Mouse (Mus musculus) CH12.LX (cell line): Measurements from ENCODE around the gene Kcnn3. TPM values are rescaled to one million over a fixed set of nuclear protein-coding genes. Genes with fewer than 3 reads are reported as not detected.

Experiments
- DNase-seq: peaks from one replicate; pipeline ENCODE4 v3.0.0-alpha.2; 2013; ENCODE audit errors: extremely low read depth
- H3K27ac ChIP-seq: 2 replicates; pipeline ENCODE4 v1.5.1; 2012; ENCODE audit warnings: low read depth, mild to moderate bottlenecking, control low read depth, moderate library complexity; ENCODE audit not compliant: insufficient read depth
- H3K27me3 ChIP-seq: replicated peaks from 2 replicates; pipeline ENCODE3; 2012; ENCODE audit warnings: inconsistent platforms
- H3K36me3 ChIP-seq, 2 experiments: replicated peaks in 1 of 2; 2 replicates each; pipeline versions ENCODE3 to v1.6.1; 2012; ENCODE audit warnings: inconsistent platforms in 1 of 2, low read length in 1 of 2, mild to moderate bottlenecking in 1 of 2, mixed read lengths in 1 of 2, moderate library complexity in 1 of 2; ENCODE audit not compliant: control insufficient read depth in 1 of 2, insufficient read depth in 1 of 2
- H3K4me1 ChIP-seq, 2 experiments: 2 replicates each; pipeline ENCODE4 v1.6.1; 2012; ENCODE audit warnings: inconsistent platforms in 1 of 2, moderate library complexity in 1 of 2; ENCODE audit not compliant: insufficient read depth in 2 of 2, control insufficient read depth in 1 of 2
- H3K4me2 ChIP-seq: 2 replicates; pipeline ENCODE4 v1.6.1; 2012; ENCODE audit warnings: low read depth, mild to moderate bottlenecking, control low read depth; ENCODE audit not compliant: poor library complexity, insufficient read depth, severe bottlenecking
- H3K4me3 ChIP-seq, 3 experiments: fragments of 150-350 bp in 1 of 3; sonication (generic) in 1 of 3; replicated peaks in 1 of 3; 2 replicates each; pipeline versions ENCODE3 to v1.5.1; 2011 to 2012; ENCODE audit warnings: low read depth in 2 of 3, low read length in 2 of 3, mild to moderate bottlenecking in 2 of 3, moderate library complexity in 2 of 3, control low read depth in 1 of 3, improper control_type of control experiment in 1 of 3, inconsistent platforms in 1 of 3, mixed read lengths in 1 of 3; ENCODE audit not compliant: poor library complexity in 1 of 3
- H3K79me2 ChIP-seq: replicated peaks from 2 replicates; pipeline ENCODE4 v1.6.1; 2012; ENCODE audit warnings: mild to moderate bottlenecking, moderate library complexity; ENCODE audit not compliant: control insufficient read depth, poor library complexity, insufficient read depth, severe bottlenecking; ENCODE audit errors: extremely low read depth
- H3K9ac ChIP-seq: 2 replicates; pipeline ENCODE4 v1.6.1; 2012; ENCODE audit warnings: low read depth, mild to moderate bottlenecking, control low read depth, moderate library complexity; ENCODE audit not compliant: insufficient read depth
- H3K9me3 ChIP-seq: replicated peaks from 2 replicates; pipeline ENCODE3; 2012; ENCODE audit warnings: low read length, inconsistent platforms, mixed read lengths
- CHD1 ChIP-seq: IDR thresholded peaks from 2 replicates; pipeline ENCODE4 v1.6.1; 2012; ENCODE audit warnings: low read depth, low read length, improper control_type of control experiment, inconsistent platforms
- CHD2 ChIP-seq: IDR thresholded peaks from 2 replicates; pipeline ENCODE4 v1.6.1; 2011; ENCODE audit warnings: low read length, improper control_type of control experiment
- CTCF ChIP-seq, 2 experiments: IDR thresholded peaks in 1 of 2; conservative IDR thresholded peaks in 1 of 2; 2 replicates each; pipeline ENCODE4 v1.5.1; 2011 to 2012; ENCODE audit warnings: low read depth in 2 of 2, low read length in 2 of 2, improper control_type of control experiment in 1 of 2, inconsistent platforms in 1 of 2, mild to moderate bottlenecking in 1 of 2, moderate library complexity in 1 of 2
- E2F4 ChIP-seq: IDR thresholded peaks from 2 replicates; pipeline ENCODE4 v1.6.1; 2011; ENCODE audit warnings: low read depth, low read length, improper control_type of control experiment; ENCODE audit not compliant: insufficient replicate concordance
- ELF1 ChIP-seq: IDR thresholded peaks from 2 replicates; pipeline ENCODE4 v1.6.1; 2014; ENCODE audit warnings: low read depth, mild to moderate bottlenecking, inconsistent platforms, low read length, improper control_type of control experiment
- ETS1 ChIP-seq: conservative IDR thresholded peaks from 2 replicates; pipeline ENCODE4 v1.6.1; 2012; ENCODE audit warnings: low read depth, mild to moderate bottlenecking, inconsistent platforms, low read length, improper control_type of control experiment, moderate library complexity
- GABPA ChIP-seq: IDR thresholded peaks from 2 replicates; pipeline ENCODE4 v1.6.1; 2012; ENCODE audit warnings: low read depth, low read length, improper control_type of control experiment, inconsistent platforms; ENCODE audit not compliant: insufficient replicate concordance
- HCFC1 ChIP-seq: IDR thresholded peaks from 2 replicates; pipeline ENCODE4 v1.6.1; 2012; ENCODE audit warnings: low read depth, mild to moderate bottlenecking, inconsistent platforms, low read length, improper control_type of control experiment
- JUND ChIP-seq: conservative IDR thresholded peaks from 2 replicates; pipeline ENCODE4 v1.6.1; 2011; ENCODE audit warnings: low read depth, low read length, improper control_type of control experiment
- MAFK ChIP-seq: IDR thresholded peaks from 2 replicates; pipeline ENCODE4 v1.6.1; 2011; ENCODE audit warnings: low read length, improper control_type of control experiment; ENCODE audit not compliant: insufficient replicate concordance
- MAZ ChIP-seq: IDR thresholded peaks from 2 replicates; pipeline ENCODE4 v1.6.1; 2012; ENCODE audit warnings: low read depth, mild to moderate bottlenecking, inconsistent platforms, low read length, improper control_type of control experiment, moderate library complexity
- MEF2A ChIP-seq: IDR thresholded peaks from 2 replicates; pipeline ENCODE4 v1.6.1; 2014; ENCODE audit warnings: low read depth, mild to moderate bottlenecking, inconsistent platforms, low read length, improper control_type of control experiment, borderline replicate concordance
- MXI1 ChIP-seq: IDR thresholded peaks from 2 replicates; pipeline ENCODE4 v1.6.1; 2011; ENCODE audit warnings: mild to moderate bottlenecking, low read depth, low read length, improper control_type of control experiment
- MYC ChIP-seq: IDR thresholded peaks from 2 replicates; pipeline ENCODE4 v1.6.1; 2011; ENCODE audit warnings: low read depth, mild to moderate bottlenecking, improper control_type of control experiment, low read length
- NRF1 ChIP-seq: IDR thresholded peaks from 2 replicates; pipeline ENCODE4 v1.6.1; 2014; ENCODE audit warnings: low read depth, mild to moderate bottlenecking, inconsistent platforms, low read length, improper control_type of control experiment, moderate library complexity
- PAX5 ChIP-seq: IDR thresholded peaks from 2 replicates; pipeline ENCODE4 v1.6.1; 2012; ENCODE audit warnings: low read length, inconsistent platforms, mixed read lengths
- POLR2A ChIP-seq: IDR thresholded peaks from 2 replicates; pipeline ENCODE4 v1.6.1; 2011; ENCODE audit warnings: low read depth, mild to moderate bottlenecking, improper control_type of control experiment, low read length
- POLR2AphosphoS2 ChIP-seq: IDR thresholded peaks from 2 replicates; pipeline ENCODE4 v1.6.1; 2011; ENCODE audit warnings: low read depth, low read length, improper control_type of control experiment
- RCOR1 ChIP-seq: conservative IDR thresholded peaks from 2 replicates; pipeline ENCODE4 v1.6.1; 2012; ENCODE audit warnings: low read depth, mild to moderate bottlenecking, inconsistent platforms, low read length, improper control_type of control experiment
- SIN3A ChIP-seq: IDR thresholded peaks from 2 replicates; pipeline ENCODE4 v1.6.1; 2012; ENCODE audit warnings: low read length, improper control_type of control experiment, inconsistent platforms
- SMC3 ChIP-seq: IDR thresholded peaks from 2 replicates; pipeline ENCODE4 v1.6.1; 2011; ENCODE audit warnings: low read depth, low read length, improper control_type of control experiment
- UBTF ChIP-seq: IDR thresholded peaks from 2 replicates; pipeline ENCODE4 v1.6.1; 2012; ENCODE audit warnings: low read depth, mild to moderate bottlenecking, inconsistent platforms, low read length, improper control_type of control experiment, moderate library complexity
- USF1 ChIP-seq: IDR thresholded peaks from 2 replicates; pipeline ENCODE4 v1.6.1; 2014; ENCODE audit warnings: low read depth, mild to moderate bottlenecking, inconsistent platforms, low read length, improper control_type of control experiment
- ZC3H11A ChIP-seq: IDR thresholded peaks from 2 replicates; pipeline ENCODE4 v1.6.1; 2012; ENCODE audit warnings: low read depth, mild to moderate bottlenecking, inconsistent platforms, low read length, improper control_type of control experiment
- ZKSCAN1 ChIP-seq: IDR thresholded peaks from 2 replicates; pipeline ENCODE4 v1.6.1; 2012; ENCODE audit warnings: low read depth, inconsistent platforms, low read length, improper control_type of control experiment, borderline replicate concordance
- ZNF384 ChIP-seq: IDR thresholded peaks from 2 replicates; pipeline ENCODE4 v1.6.1; 2012; ENCODE audit warnings: low read depth, low read length, improper control_type of control experiment, inconsistent platforms
- dilution Hi-C: fragments of 300-500 bp; cut with MboI; formaldehyde crosslinking; loops from 2 replicates; pipeline ENCODE4 v1.14.3; 2020; ENCODE audit warnings: low sequenced_read_pairs; ENCODE audit not compliant: extremely low pct_unique_long_range_greater_than_20kb, extremely low pct_ligation_motif_present
- in situ Hi-C: fragments of 300-500 bp; cut with MboI; formaldehyde crosslinking; loops from 3 replicates; pipeline ENCODE4 v1.14.3; 2019; ENCODE audit warnings: low sequenced_read_pairs, low pct_ligation_motif_present, low pct_unique_long_range_greater_than_20kb, mixed read lengths
- polyA plus RNA-seq: library from polyadenylated mRNA; unstranded; fragments of >175 nt; gene quantifications from 2 replicates; pipeline ENCODE4 v1.2.1, GENCODE M21; 2012; ENCODE audit warnings: low read depth; ENCODE audit not compliant: insufficient read length
- total RNA-seq, 2 experiments: library from RNA; depleted of rRNA; stranded (reverse); fragments of 300-350 nt in 1 of 2; fragments of >200 nt in 1 of 2; gene quantifications; 2 replicates each; pipeline ENCODE4 v1.2.3; 2012 to 2014

Kcnn3 gene
- total and polyA plus RNA-seq, 3 experiments, result 0.06 TPM; not detected in 2

DNA sequence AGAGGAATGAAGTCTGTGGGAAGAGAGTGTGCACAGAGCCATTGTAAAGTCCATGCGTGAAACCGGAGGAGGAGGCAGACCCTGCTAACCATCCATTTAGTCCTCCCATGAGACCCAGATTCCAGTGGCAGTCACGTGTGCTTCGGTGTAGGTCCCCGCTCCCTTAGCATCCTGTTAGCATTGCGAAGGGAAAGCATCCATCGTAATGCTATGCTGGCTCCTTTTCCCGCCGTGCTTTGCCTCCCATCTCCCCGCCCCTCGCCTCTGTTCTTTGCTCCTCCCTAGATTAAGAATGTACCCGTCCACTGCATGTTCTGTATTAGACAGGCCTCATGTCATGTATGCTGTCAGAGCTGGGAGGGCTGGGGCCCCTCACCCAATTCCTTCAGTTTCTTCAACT is 144.8 kb downstream of the Kcnn3 start:
- no peak overlapping the region for H3K4me3 ChIP-seq
- in situ Hi-C loops, result no loop called here
- H3K79me2 ChIP-seq, result no peaks in the 10 kb centered on the region
- H3K4me1 ChIP-seq, result peaks cover 3 to 8% of the 10 kb centered on the region in 2 experiments
- H3K4me2 ChIP-seq, result no peak overlapping the region
- no peaks in the 10 kb centered on the region for H3K27me3 ChIP-seq
- dilution Hi-C loops, result no loop called here
- no peaks in the 10 kb centered on the region for H3K9me3 ChIP-seq
- H3K9ac ChIP-seq, result no peak overlapping the region
- no peak for DNase-seq
- TF ChIP-seq USF1, result no peak
- no peak for TF ChIP-seq CHD2
- TF ChIP-seq SMC3, result no peak
- no peak for TF ChIP-seq MYC
- TF ChIP-seq NRF1, result no peak
- TF ChIP-seq ETS1, result no peak
- TF ChIP-seq MEF2A, result no peak
- no peak for TF ChIP-seq ELF1
- no peak for TF ChIP-seq E2F4
- TF ChIP-seq ZKSCAN1, result no peak
- no peak for TF ChIP-seq JUND
- TF ChIP-seq POLR2AphosphoS2, result no peak
- no peak for TF ChIP-seq UBTF
- TF ChIP-seq PAX5, result no peak
- no peak for TF ChIP-seq ZC3H11A
- no peak for TF ChIP-seq CHD1
- no peak for TF ChIP-seq RCOR1
- TF ChIP-seq POLR2A, result no peak
- TF ChIP-seq MXI1, result no peak
- no peak for TF ChIP-seq GABPA
- no peak overlapping the region for H3K27ac ChIP-seq
- H3K36me3 ChIP-seq, result no peaks in the 10 kb centered on the region

DNA sequence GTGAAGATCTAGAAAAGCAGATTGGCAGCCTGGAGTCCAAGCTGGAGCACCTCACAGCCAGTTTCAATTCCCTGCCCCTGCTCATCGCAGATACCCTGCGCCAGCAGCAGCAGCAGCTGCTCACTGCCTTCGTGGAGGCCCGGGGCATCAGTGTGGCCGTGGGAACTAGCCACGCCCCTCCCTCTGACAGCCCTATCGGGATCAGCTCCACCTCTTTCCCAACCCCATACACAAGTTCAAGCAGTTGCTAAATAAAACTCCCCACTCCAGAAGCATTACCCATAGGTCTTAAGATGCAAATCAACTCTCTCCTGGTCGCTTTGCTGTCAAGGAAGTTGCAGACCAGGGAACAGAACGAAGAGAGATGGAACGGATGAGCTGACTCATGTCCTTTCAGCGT is 147.2 kb downstream of the Kcnn3 start:
- Histone ChIP-seq H3K9ac (no peak overlapping the region), H3K4me2 (peak overlapping the region; percentile 47; the same call in 1 of the 2 replicates), H3K27me3 (no peaks in the 10 kb centered on the region), H3K27ac (no peak overlapping the region), H3K4me1 (peaks cover 3 to 8% of the 10 kb centered on the region in 2 experiments), H3K79me2 (no peaks in the 10 kb centered on the region), H3K9me3 (no peaks in the 10 kb centered on the region), H3K36me3 (no peaks in the 10 kb centered on the region), H3K4me3 (no peak overlapping the region)
- TF ChIP-seq ETS1 (no peak), POLR2A (no peak), CHD2 (no peak), ZNF384 (no peak), SIN3A (no peak), MAZ (no peak), CTCF (conservative IDR thresholded peaks at IDR 0.05 in 1 of 2, IDR thresholded peaks at IDR 0.05 in 1 of 2; ENCODE audit: low read depth in 2 of 2, low read length in 2 of 2) (no peak), HCFC1 (no peak), ZKSCAN1 (no peak), MAFK (no peak), USF1 (no peak)
- no peak for DNase-seq
- in situ Hi-C loops, result no loop called here
- dilution Hi-C loops, result no loop called here
